Mouse (Mus musculus) heart, postnatal 0 days (tissue): ENCODE measurements around the gene Dlgap4.

Source experiments
- CTCF ChIP-seq: IDR thresholded peaks from 2 replicates; pipeline ENCODE4 v1.5.1; 2016; ENCODE audit warnings: antibody characterized with exemption, control low read depth, low read depth
- EP300 ChIP-seq: IDR thresholded peaks from 2 replicates; pipeline ENCODE4 v1.6.1; 2016; ENCODE audit warnings: antibody characterized with exemption, low read depth

- TF ChIP-seq CTCF (no peak), EP300 (no peak)
Measured at GRCm38 (mm10) chr2:156731592-156731991, 118.1 kb downstream of the Dlgap4 start.
